Mouse (Mus musculus): ENCODE results near the gene Lyplal1.

Gene Lyplal1

DNA sequence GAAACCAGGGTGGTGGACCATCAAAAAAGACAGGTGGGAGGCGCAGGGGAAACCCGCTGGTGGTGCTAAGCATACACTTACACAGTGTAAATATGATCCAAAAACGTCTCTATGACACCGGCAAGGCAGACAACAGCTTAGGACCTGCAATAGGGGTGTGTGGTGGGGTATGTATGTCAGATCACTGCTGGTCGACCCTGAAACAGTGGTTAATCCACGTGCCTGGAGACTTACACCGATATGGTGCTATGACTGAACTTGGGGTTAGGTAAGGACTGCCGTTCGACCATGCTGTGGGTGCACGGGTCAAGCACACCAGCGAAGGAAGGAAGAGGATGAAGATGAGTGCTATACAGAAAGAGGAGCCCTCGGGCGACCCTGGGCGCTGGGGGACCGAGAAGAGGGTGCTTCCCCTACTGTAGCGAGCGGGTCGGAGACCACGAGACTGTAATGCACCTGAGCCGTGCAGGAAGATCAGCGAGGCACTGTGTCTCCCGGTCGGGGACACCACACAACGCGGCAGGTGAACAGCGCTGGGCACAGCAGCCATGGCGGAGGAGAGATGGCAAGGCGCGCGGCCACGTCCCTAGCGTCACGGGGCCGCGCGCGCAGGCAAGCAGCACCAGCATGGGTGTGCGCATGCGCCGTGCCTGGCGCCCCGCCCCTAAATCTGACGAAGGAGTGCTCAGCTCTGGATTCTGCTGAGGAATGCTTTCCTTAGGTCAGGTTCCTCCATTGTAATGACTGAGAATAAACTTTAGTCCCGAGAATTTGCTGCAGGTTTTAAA is at the start of gene Lyplal1:
Gene Lyplal1, minus strand, starts transcription at position 610 of the 788 bp plus-strand sequence.
- DNase-seq (ENCODE audit: extremely low spot score) = peak; percentile 90

GRCm38 (mm10) chr1:186163616-186164015 is 46.5 kb upstream of the Lyplal1 start:
- no peak for DNase-seq (ENCODE audit: extremely low spot score)

GRCm38 (mm10) chr1:186163206-186163605 is 46.1 kb upstream of the Lyplal1 start:
- peak; percentile 15 for DNase-seq (ENCODE audit: extremely low spot score)

DNA sequence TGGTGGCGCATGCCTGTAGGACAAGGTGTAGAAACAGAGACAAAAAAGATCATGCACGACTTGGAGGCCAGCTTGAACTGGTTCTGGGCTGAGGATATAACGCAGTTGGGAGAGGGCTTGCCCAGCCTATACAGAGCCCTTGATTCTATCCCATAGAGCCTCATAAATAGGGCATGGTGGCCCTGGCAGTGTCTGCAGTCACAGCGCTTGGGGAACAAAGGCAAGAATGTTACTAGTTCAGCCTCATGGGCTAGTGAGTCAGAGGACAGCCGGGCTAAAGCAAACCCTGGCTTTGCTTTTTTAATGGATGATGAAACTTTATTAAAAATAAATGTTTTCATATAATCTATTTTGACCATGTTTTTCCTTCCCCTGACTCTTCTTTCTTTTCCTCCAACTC is 33.3 kb upstream of the Lyplal1 start:
- no peak for DNase-seq (ENCODE audit: extremely low spot score)

DNA sequence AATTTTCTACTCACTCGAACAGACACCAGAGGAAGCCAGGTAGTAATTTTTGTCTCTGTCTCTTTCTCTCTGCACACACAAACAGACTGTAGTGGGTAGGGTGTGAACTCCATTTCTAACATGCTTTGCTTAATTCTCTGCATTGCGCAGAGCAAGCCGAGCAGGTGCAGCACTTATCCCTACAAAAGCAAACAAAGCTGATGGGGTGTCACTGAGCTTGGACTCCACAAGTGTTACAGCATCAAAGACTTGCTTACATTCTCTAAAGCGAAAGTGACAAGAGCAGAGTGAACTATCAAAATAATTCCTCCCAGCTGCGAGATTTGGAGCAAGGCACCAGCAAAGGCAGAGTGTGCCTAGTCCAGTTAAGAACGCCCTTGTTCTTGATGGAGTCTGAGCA is 28.3 kb upstream of the Lyplal1 start:
- no peak for DNase-seq (ENCODE audit: extremely low spot score)

DNA sequence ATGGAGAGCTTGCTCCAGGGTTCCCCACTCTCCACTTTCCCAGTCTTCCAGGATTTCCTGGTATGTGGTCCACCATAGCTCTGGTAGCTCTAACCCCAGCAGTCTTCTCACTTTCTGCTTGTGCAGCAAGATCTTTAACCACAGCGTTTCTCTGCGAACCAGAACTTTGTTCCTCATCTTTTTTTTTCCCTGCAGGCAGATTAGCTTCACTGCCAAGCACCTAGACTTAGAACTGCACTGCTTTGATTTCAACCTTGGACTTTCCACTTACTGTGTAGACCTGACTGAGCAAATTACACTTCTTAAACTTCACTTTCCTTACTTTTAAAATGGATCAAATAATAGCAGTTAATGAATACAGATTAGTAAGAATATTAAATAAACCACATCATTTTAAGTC is 23.1 kb upstream of the Lyplal1 start:
- DNase-seq (ENCODE audit: extremely low spot score) = no peak

DNA sequence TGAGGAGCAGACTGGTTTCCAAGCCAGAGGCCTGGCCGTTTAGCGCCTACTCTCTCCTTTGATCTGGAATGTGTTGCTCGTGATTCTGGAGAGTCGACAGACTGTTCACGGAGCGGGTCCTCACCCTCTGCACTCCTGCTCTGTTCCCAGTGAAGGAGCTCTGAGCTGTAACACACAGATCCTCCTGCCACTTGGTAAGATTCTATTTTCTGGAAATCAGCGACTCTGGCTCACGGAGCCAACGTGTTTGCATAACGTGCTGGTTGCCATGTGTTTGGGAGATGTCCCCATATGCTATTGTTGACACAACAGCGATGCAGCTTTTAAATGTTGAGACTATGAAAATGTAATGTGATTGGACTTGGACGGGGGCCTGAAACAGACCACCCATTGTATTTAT is 20.8 kb upstream of the Lyplal1 start:
- no peak for DNase-seq (ENCODE audit: extremely low spot score)

- no peak for DNase-seq (ENCODE audit: extremely low spot score)
Measured at GRCm38 (mm10) chr1:186136636-186137380, 19.7 kb upstream of the Lyplal1 start.

DNA sequence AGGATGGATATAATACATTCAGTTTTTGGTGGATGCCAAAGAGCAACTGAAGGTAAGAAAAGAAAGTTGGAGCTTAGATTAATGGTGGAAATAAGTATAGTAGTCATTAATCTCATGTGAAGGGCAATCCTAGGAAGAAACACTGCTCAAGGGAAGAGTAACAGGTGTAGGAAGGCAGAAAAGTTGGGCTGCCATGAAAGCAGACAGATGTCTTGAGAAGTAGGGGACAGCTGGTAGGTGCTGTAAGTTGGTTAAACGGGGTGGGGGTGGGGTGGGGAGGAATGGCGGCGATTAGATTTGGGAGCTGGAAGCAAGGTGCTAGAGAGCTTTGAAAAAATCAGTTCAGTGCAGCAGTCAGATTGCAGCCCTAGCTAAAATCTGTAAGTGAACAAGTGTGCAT is 14.4 kb upstream of the Lyplal1 start:
- DNase-seq (ENCODE audit: extremely low spot score) = no peak

- DNase-seq (ENCODE audit: extremely low spot score) = no peak
Measured at GRCm38 (mm10) chr1:186128940-186129339, 11.8 kb upstream of the Lyplal1 start.

DNA sequence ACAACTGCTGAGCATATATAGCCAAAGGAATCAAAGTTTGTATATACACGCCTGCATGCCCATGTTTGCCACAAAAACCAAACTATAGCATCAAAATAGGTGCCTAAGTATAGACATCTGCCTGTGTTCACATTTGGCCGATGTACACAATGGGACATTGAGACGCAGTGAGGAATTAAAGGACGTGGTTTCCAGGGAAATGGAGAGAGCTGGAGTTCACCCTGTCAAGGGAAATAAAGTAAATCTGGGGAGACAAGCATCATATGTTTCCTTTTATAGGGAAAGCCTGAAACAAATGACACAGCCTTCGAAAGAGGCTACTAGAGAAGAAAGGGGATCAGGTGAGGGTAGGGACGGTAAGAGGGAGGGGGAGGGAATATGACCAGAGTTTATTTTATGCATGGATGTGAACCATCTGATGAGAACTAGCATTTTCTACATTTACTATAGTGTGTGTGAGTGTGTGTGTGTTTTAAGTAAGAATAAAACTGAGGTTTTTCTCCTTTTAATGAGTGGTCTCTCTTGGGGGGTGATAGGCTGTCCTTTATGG is 9.3 kb upstream of the Lyplal1 start:
- DNase-seq (ENCODE audit: extremely low spot score) = no peak

DNA sequence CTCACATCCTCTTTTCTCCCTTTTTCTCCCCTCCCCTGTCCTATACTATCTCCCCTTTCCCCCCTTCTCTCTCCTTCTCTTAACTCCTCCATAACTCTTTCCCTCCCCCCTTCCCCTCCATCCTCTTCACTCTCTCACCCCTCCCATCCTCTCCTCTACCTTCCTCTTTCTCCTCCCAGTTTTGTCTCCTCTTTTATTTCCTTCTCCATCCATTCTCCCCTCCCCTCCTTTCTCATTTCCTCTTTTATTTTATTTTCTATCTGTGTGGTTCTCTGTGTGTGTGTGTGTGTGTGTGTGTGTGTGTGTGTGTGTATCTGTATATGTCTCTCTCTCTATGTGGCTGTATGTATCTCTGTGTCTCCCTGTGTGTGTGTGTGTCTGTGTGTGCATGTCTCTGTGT is 6.6 kb upstream of the Lyplal1 start:
- no peak for DNase-seq (ENCODE audit: extremely low spot score)

GRCm38 (mm10) chr1:186119856-186120255 is 2.7 kb upstream of the Lyplal1 start:
- no peak for DNase-seq (ENCODE audit: extremely low spot score)

DNA sequence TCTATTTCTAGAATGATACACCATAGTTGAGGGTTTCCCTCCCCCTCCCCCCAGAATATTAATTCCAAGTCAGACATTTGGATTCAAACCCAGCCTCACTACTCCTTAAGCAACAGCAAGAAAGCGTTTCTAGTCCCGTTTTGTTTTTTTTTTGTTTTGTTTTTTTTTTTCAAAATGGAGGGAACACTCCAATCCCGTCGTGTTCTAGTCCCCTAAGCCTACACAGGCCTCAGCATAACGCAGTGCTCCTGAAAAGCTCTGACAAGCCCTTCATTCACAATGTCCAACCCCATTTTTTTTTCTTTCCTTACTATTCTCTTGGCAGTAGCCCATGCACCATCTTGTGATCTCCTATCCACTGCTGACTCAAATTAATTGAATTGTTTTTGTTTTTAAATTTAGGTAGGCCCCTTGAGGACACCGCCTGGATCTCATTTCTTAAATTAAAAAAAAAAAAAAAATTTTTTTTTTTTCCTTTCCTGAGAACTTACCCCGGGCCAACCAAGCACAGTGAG is 967 bp downstream of the Lyplal1 start:
- no peak for DNase-seq (ENCODE audit: extremely low spot score)

DNA sequence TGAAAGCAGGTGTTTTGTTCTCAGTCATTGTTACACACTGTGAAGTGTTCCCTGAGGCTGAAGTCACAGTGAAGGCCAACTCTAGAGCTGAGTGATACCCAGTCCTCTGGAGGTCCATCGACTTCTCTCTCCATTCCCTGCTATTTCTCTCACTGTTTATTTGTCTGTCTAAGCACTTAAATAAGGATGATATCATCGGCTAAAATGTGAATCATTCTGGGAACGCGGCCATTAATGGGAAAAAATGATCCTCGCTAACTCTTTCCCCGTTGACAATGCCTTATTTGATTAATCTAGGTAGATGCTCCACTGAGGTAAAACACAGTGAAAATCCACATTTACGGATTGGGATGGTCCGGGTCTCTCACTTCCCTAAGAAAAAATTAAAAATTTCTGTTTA is 14.8 kb downstream of the Lyplal1 start:
- no peak for DNase-seq (ENCODE audit: extremely low spot score)

DNA sequence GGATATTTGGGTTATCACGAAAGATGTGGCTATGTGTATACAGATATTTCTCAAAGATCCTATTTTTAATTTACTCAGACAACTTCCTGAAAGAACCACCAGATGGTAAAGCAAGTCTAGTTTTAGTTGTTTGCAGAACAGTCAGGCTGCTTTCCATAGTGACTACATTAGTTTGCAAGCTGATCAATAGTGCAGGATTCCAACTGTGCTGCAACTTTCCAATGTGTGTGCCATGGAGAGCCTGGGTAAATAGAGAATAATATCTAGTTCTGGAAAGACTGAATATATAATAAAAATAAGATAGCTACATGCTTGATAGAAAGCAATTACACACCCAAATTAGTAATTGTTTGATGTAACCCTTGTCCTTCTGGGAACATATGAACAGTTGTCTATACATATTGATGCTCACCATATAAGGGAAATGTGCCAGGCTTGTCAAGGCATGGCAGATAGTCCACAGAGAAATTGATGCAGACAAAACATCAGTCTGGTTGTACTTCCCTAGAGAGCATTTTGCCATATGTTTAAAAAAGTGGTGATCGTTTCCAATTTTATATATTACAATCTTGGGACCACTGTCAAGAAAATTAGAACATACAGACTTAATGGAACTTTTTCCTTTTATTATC is 50.7 kb downstream of the Lyplal1 start:
- no peak for DNase-seq (ENCODE audit: extremely low spot score)

DNA sequence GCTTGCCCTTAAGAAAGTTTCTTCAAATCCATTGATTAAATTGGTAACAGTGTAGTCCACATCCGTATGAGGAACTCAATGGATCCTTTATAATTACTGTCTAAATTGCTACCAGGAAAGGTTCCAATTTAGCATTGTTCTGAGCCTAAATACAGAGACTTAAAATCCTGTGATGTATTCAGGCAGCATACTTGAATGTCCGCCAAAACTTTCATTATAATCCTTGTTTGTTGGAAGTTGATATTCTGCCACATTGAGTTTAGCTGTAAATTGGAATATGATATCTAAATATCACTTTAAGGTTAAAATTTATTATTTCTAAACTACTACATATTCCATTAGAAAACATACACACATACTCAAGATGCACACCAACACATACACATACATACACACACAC is 57.1 kb downstream of the Lyplal1 start:
- no peak for DNase-seq (ENCODE audit: extremely low spot score)

- DNase-seq (ENCODE audit: extremely low spot score) = no peak
Measured at GRCm38 (mm10) chr1:186054227-186054626, 62.9 kb downstream of the Lyplal1 start.

- no peak for DNase-seq (ENCODE audit: extremely low spot score)
Measured at GRCm38 (mm10) chr1:186053280-186054043, 63.6 kb downstream of the Lyplal1 start.

DNA sequence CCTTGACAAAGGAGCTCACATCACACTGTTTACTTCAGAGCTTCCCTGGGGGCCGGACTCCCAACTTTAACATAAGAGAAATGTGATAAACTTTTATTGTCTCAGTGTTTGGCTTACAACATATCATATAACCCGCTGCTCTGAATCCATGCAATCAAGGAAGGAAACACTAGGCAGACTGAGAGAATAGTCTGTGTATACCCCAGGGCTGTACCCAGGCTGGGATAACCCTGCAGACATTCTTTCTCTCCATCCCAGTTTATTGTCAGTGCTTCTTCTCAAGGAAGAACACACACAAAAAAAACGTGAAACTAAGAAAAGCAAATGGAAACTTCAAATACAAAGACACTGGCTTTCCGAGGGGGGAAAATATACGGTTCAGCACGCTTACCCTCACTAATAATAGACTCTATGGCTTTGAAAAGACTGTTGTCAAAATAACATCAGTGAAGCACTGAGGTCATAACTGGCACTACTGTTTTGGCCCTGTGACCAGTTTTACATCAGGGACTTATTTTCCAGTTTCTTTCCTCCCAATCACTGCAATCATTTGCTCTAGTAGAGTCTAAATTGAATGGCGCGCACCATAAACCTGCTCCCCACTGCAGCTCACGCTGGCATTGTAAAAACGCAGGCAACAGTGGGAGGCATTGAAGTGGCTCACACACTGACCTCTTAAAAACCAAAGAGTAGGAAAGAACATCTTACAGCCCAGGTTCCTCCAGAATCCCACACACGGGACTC is 73.2 kb downstream of the Lyplal1 start:
- DNase-seq (ENCODE audit: extremely low spot score) = no peak

DNA sequence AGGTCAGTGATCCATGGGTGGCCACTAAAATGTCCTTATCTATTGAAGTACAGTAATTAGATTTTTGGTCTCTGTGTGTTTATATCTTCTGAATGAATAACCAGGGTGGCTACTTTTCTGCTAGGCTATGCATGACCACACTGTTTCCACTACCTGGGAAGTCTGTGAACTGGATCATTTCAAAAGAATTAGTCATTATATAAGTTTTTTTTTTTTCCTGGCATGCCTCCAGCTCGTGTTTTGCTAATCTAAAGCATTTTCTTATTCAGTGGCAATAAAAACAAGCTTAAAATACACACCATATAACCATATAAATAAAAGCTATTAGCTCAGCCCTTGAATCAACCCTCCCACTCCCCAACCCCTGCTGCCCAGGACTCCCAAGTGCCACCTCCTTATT is 75.3 kb downstream of the Lyplal1 start:
- DNase-seq (ENCODE audit: extremely low spot score) = no peak
